Mouse (Mus musculus): Measurements from ENCODE around the gene Plekhg2.

DNA sequence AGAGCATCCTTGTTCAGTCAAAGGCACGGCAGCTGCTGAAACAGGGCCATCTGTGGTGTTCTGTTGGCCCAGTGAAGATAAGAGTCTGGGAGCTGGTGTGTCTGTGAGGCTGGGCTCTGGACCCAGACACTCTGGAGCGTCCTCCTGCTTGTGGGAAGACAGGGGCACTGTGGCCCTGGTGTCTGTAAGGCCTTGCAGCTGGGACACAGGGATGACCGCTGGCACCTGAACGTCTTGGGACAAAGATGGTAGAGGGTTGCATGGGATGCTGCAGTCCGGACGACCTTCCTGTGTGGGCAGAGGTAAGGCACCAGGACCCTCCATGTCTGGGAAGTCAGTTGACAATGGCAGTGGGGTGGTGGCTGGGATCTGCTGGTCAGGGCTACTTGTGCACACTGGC, 12.1 kb downstream of the Plekhg2 start:
- TF ChIP-seq CTCF (IDR thresholded peaks at IDR 0.05; ENCODE audit: borderline replicate concordance, insufficient read depth, low read depth, low read length) (no peak), POLR2A (IDR thresholded peaks at IDR 0.05; ENCODE audit: borderline replicate concordance, insufficient read depth, low read length) (no peak)

Measured in cerebellum, adult 2 months (tissue).